ENCODE assay signal across 14 mouse cellular contexts in genomic region chr16:79182474-79182873, GRCm38 (mm10).
DNase-seq lines count a peak whose midpoint lies in the region; ATAC-seq and TF ChIP-seq lines count a peak whose summit lies in the region.
"Had no signal": no experiment of that assay in that cellular context is flagged by ENCODE, and none has a peak within 500 bp of the region (broad histone marks: within the 10 kb centered on the region; RNA-seq: fewer than 3 reads in every experiment).

No protein-coding gene starts in this region.

- H3K4me3 ChIP-seq in hindbrain, embryonic 14.5 days (replicated peaks; ENCODE audit: low read length) = no peak overlapping the region
- no peak overlapping the region for H3K4me3 ChIP-seq in hindbrain, embryonic 12.5 days
- no peak overlapping the region for H3K4me3 ChIP-seq in layer of hippocampus, adult 2 months
- H3K4me3 ChIP-seq: forebrain, embryonic 13.5 days; liver, embryonic 12.5 days; myocyte had no signal

- no peak overlapping the region for H3K9ac ChIP-seq in hindbrain, embryonic 14.5 days
- no peak overlapping the region for H3K9ac ChIP-seq in hindbrain, embryonic 12.5 days
- H3K9ac ChIP-seq: forebrain, embryonic 13.5 days; liver, embryonic 12.5 days had no signal

- peak; percentile 6 for DNase-seq in adrenal gland, postnatal 14 days
- no peak for DNase-seq in adrenal gland, adult 18-20 months (ENCODE audit: low spot score in 2 of 2)
- DNase-seq in hindbrain, embryonic 14.5 days (ENCODE audit: low spot score) = peak; percentile 61
- DNase-seq in 3T3-L1 (ENCODE audit: low read depth, low spot score) = peak; percentile 74
- DNase-seq in layer of hippocampus, adult 2 months (ENCODE audit: low spot score in 2 of 2) = peak; percentile 24 to 44
- DNase-seq in adrenal gland, adult 2 months = no peak
- DNase-seq in Muller cell, postnatal 12 days (ENCODE audit: inconsistent ontology term) = no peak
- DNase-seq: adrenal gland, postnatal 25 days; lung, postnatal 4 days had no signal

- H3K27me3 ChIP-seq in hindbrain, embryonic 14.5 days (ENCODE audit: control insufficient read depth, insufficient read depth, low read length) = no peaks in the 10 kb centered on the region
- H3K27me3 ChIP-seq in hindbrain, embryonic 12.5 days = no peaks in the 10 kb centered on the region
- H3K27me3 ChIP-seq: forebrain, embryonic 13.5 days; liver, embryonic 12.5 days had no signal

- no peak overlapping the region for H3K4me2 ChIP-seq in hindbrain, embryonic 14.5 days (replicated peaks)
- no peak overlapping the region for H3K4me2 ChIP-seq in hindbrain, embryonic 12.5 days (replicated peaks)
- H3K4me2 ChIP-seq: forebrain, embryonic 13.5 days; liver, embryonic 12.5 days had no signal

- no peaks in the 10 kb centered on the region for H3K9me3 ChIP-seq in hindbrain, embryonic 14.5 days (ENCODE audit: control insufficient read depth, low read length)
- no peaks in the 10 kb centered on the region for H3K9me3 ChIP-seq in hindbrain, embryonic 12.5 days (replicated peaks)
- H3K9me3 ChIP-seq: forebrain, embryonic 13.5 days; G1E; liver, embryonic 12.5 days had no signal

- TF ChIP-seq CTCF in layer of hippocampus, adult 2 months (conservative IDR thresholded peaks at IDR 0.05) = peak; percentile 76

- WGBS in hindbrain, embryonic 14.5 days = 81% methylated on average over 2 of the region's 2 CpGs
- 87% methylated on average over 2 of the region's 2 CpGs for WGBS in hindbrain, embryonic 12.5 days

- ATAC-seq in hindbrain, embryonic 14.5 days (ENCODE audit: low FRiP score) = no peak
- no peak for ATAC-seq in hindbrain, embryonic 12.5 days (ENCODE audit: low FRiP score)
- ATAC-seq: forebrain, embryonic 13.5 days; liver, embryonic 12.5 days had no signal

- no peaks in the 10 kb centered on the region for H3K36me3 ChIP-seq in hindbrain, embryonic 14.5 days (replicated peaks; ENCODE audit: control insufficient read depth, insufficient read depth)
- no peaks in the 10 kb centered on the region for H3K36me3 ChIP-seq in hindbrain, embryonic 12.5 days
- H3K36me3 ChIP-seq: G1E; liver, embryonic 12.5 days had no signal

- peaks cover 1% of the 10 kb centered on the region; the same call in 1 of the 2 replicates for H3K4me1 ChIP-seq in hindbrain, embryonic 14.5 days (replicated peaks; ENCODE audit: control insufficient read depth, insufficient read depth, low read length)
- peaks cover under 1% of the 10 kb centered on the region for H3K4me1 ChIP-seq in hindbrain, embryonic 12.5 days
- H3K4me1 ChIP-seq: liver, embryonic 12.5 days had no signal

- no peak overlapping the region for H3K27ac ChIP-seq in hindbrain, embryonic 14.5 days
- H3K27ac ChIP-seq in hindbrain, embryonic 12.5 days = no peak overlapping the region
- no peak overlapping the region for H3K27ac ChIP-seq in layer of hippocampus, adult 2 months
- H3K27ac ChIP-seq: forebrain, embryonic 13.5 days; liver, embryonic 12.5 days had no signal

Comparison
In these comparisons a context has a peak if more than half of its experiments do, and no peak if none do; other contexts are left out.
1. DNase-seq: peak in adrenal gland, postnatal 14 days (single experiment), hindbrain, embryonic 14.5 days (single experiment), 3T3-L1 (single experiment) and layer of hippocampus, adult 2 months (2 of 2); none in adrenal gland, adult 18-20 months (0 of 2), adrenal gland, adult 2 months (single experiment) and Muller cell, postnatal 12 days (single experiment).